Mouse (Mus musculus) midbrain, embryonic 14.5 days (tissue): ENCODE measurements at regions not wholly inside any gene's neighbourhood (a gene's known extent, or its start where the extent isn't known, plus 50 kb on each side); places are given as distances from the start of the nearest gene placed in this dataset.

ENCODE experiments used
- ATAC-seq: fragments of 200-750 bp; cut with Nextera tagmentation; 2 replicates; pipeline ENCODE4 v1.8.0; 2017; ENCODE audit warnings: moderate number of reproducible peaks, moderate library complexity; ENCODE audit not compliant: low FRiP score, low TSS enrichment
- DNase-seq: peaks from one replicate; pipeline ENCODE4 v3.0.0-alpha.2; 2015
- H3K27ac ChIP-seq: fragments of 300-500 bp; sonication (generic); replicated peaks from 2 replicates; pipeline ENCODE4 v1.5.1; 2014; ENCODE audit warnings: mild to moderate bottlenecking, low read depth, low read length, moderate library complexity
- H3K27me3 ChIP-seq: fragments of 300-500 bp; sonication (generic); 2 replicates; pipeline ENCODE4 v1.6.1; 2014; ENCODE audit warnings: low read length, control low read depth, mixed read lengths; ENCODE audit not compliant: control insufficient read depth, insufficient read depth
- H3K36me3 ChIP-seq: fragments of 300-500 bp; sonication (generic); 2 replicates; pipeline ENCODE4 v1.6.1; 2014; ENCODE audit warnings: low read length, control low read depth; ENCODE audit not compliant: control insufficient read depth, insufficient read depth
- H3K4me1 ChIP-seq: fragments of 300-500 bp; sonication (generic); 2 replicates; pipeline ENCODE4 v1.6.1; 2014; ENCODE audit warnings: mild to moderate bottlenecking, antibody characterized with exemption, low read length, control low read depth; ENCODE audit not compliant: control insufficient read depth, insufficient read depth
- H3K4me2 ChIP-seq: fragments of 300-500 bp; sonication (generic); 2 replicates; pipeline ENCODE4 v1.6.1; 2014; ENCODE audit warnings: mild to moderate bottlenecking, low read length, moderate library complexity
- H3K4me3 ChIP-seq: fragments of 300-500 bp; sonication (generic); replicated peaks from 2 replicates; pipeline ENCODE4 v1.5.1; 2014; ENCODE audit warnings: low read depth, low read length
- H3K9ac ChIP-seq: fragments of 300-500 bp; sonication (generic); replicated peaks from 2 replicates; pipeline ENCODE4 v1.6.1; 2014; ENCODE audit warnings: mild to moderate bottlenecking, low read length, moderate library complexity
- H3K9me3 ChIP-seq: fragments of 300-500 bp; sonication (generic); 2 replicates; pipeline ENCODE4 v1.6.1; 2016; ENCODE audit warnings: low read length, control low read depth, mixed read lengths; ENCODE audit not compliant: control insufficient read depth
- WGBS: fragments of 180-500 bp; shearing (Covaris S2); extraction: QIAGEN DNeasy Blood & Tissue Kit; methylation state at CpG from one replicate; pipeline ENCODE4 v1.1.7; 2014; 5-methylcytosine and 5-hydroxymethylcytosine counted together

GRCm38 (mm10) chr13:58495390-58496073, 92.4 kb upstream of the Hnrnpk start:
- H3K9me3 ChIP-seq = no peaks in the 10 kb centered on the region
- H3K36me3 ChIP-seq = no peaks in the 10 kb centered on the region
- no peaks in the 10 kb centered on the region; the same call in 1 of the 2 replicates for H3K4me1 ChIP-seq
- H3K27ac ChIP-seq = no peak overlapping the region
- 64% methylated on average over 12 of the region's 12 CpGs for WGBS
- no peak overlapping the region for H3K9ac ChIP-seq
- DNase-seq (no peak), ATAC-seq (no peak; the same call in 1 of the 2 replicates)
- no peak overlapping the region for H3K4me3 ChIP-seq
- H3K27me3 ChIP-seq = no peaks in the 10 kb centered on the region
- H3K4me2 ChIP-seq = no peak overlapping the region

- H3K4me1 ChIP-seq = no peaks in the 10 kb centered on the region; the same call in 1 of the 2 replicates
- ATAC-seq = no peak
- no peak overlapping the region for H3K27ac ChIP-seq
- H3K27me3 ChIP-seq = no peaks in the 10 kb centered on the region
- WGBS = 32% methylated on average over 5 of the region's 5 CpGs
- H3K36me3 ChIP-seq = no peaks in the 10 kb centered on the region
- H3K4me3 ChIP-seq = no peak overlapping the region
- H3K9ac ChIP-seq = no peak overlapping the region
- H3K4me2 ChIP-seq = no peak overlapping the region
- H3K9me3 ChIP-seq = no peaks in the 10 kb centered on the region
- no peak for DNase-seq
Measured at GRCm38 (mm10) chr13:58494726-58495125, 91.6 kb upstream of the Hnrnpk start.

- Histone ChIP-seq H3K4me3 (no peak overlapping the region), H3K27ac (no peak overlapping the region), H3K4me1 (no peaks in the 10 kb centered on the region; the same call in 1 of the 2 replicates), H3K27me3 (no peaks in the 10 kb centered on the region), H3K36me3 (no peaks in the 10 kb centered on the region), H3K4me2 (no peak overlapping the region), H3K9me3 (no peaks in the 10 kb centered on the region), H3K9ac (no peak overlapping the region)
- ATAC-seq (no peak), DNase-seq (no peak)
- 76% methylated on average over 8 of the region's 8 CpGs for WGBS
Measured at GRCm38 (mm10) chr13:58490829-58491228, 87.7 kb upstream of the Hnrnpk start.

GRCm38 (mm10) chr13:58485011-58485410, 81.9 kb upstream of the Hnrnpk start:
- Histone ChIP-seq H3K4me2 (no peak overlapping the region), H3K9ac (no peak overlapping the region), H3K27ac (no peak overlapping the region), H3K36me3 (no peaks in the 10 kb centered on the region), H3K4me3 (no peak overlapping the region), H3K9me3 (no peaks in the 10 kb centered on the region), H3K27me3 (no peaks in the 10 kb centered on the region), H3K4me1 (no peaks in the 10 kb centered on the region)
- ATAC-seq (no peak), DNase-seq (no peak)
- 83% methylated on average over 10 of the region's 10 CpGs for WGBS

GRCm38 (mm10) chr13:58482701-58483100, 79.6 kb upstream of the Hnrnpk start:
- no peak overlapping the region for H3K4me3 ChIP-seq
- no peak overlapping the region for H3K9ac ChIP-seq
- ATAC-seq (no peak), DNase-seq (no peak)
- H3K4me2 ChIP-seq = no peak overlapping the region
- H3K4me1 ChIP-seq = no peaks in the 10 kb centered on the region
- no peaks in the 10 kb centered on the region for H3K9me3 ChIP-seq
- no peak overlapping the region for H3K27ac ChIP-seq
- WGBS = 69% methylated on average over 9 of the region's 9 CpGs
- H3K27me3 ChIP-seq = no peaks in the 10 kb centered on the region
- H3K36me3 ChIP-seq = no peaks in the 10 kb centered on the region

GRCm38 (mm10) chr13:58480928-58481598, 77.9 kb upstream of the Hnrnpk start:
- H3K27ac ChIP-seq = no peak overlapping the region
- no peaks in the 10 kb centered on the region for H3K9me3 ChIP-seq
- no peak overlapping the region for H3K9ac ChIP-seq
- H3K4me2 ChIP-seq = no peak overlapping the region
- no peaks in the 10 kb centered on the region for H3K4me1 ChIP-seq
- H3K4me3 ChIP-seq = no peak overlapping the region
- no peak for DNase-seq
- H3K27me3 ChIP-seq = no peaks in the 10 kb centered on the region
- ATAC-seq = no peak
- 86% methylated on average over 10 of the region's 10 CpGs for WGBS
- H3K36me3 ChIP-seq = no peaks in the 10 kb centered on the region

GRCm38 (mm10) chr13:58480388-58480927, 77.3 kb upstream of the Hnrnpk start:
- Histone ChIP-seq H3K4me1 (no peaks in the 10 kb centered on the region), H3K36me3 (no peaks in the 10 kb centered on the region), H3K27me3 (no peaks in the 10 kb centered on the region), H3K4me3 (no peak overlapping the region), H3K4me2 (no peak overlapping the region), H3K27ac (no peak overlapping the region), H3K9ac (no peak overlapping the region), H3K9me3 (no peaks in the 10 kb centered on the region)
- ATAC-seq = no peak
- WGBS = 61% methylated on average over 8 of the region's 8 CpGs
- no peak for DNase-seq

- no peak overlapping the region for H3K9ac ChIP-seq
- no peak overlapping the region for H3K4me3 ChIP-seq
- 87% methylated on average over 5 of the region's 5 CpGs for WGBS
Measured at GRCm38 (mm10) chr13:58478438-58478837, 75.3 kb upstream of the Hnrnpk start.

GRCm38 (mm10) chr13:58477253-58477652, 74.1 kb upstream of the Hnrnpk start:
- H3K27ac ChIP-seq = no peak overlapping the region
- no peak for ATAC-seq
- 91% methylated on average over 6 of the region's 6 CpGs for WGBS

More at GRCm38 (mm10) chr13:58478438-58478837, 75.3 kb upstream of the Hnrnpk start:
- no peaks in the 10 kb centered on the region for H3K4me1 ChIP-seq
- no peaks in the 10 kb centered on the region for H3K9me3 ChIP-seq
- no peak for ATAC-seq
- H3K27ac ChIP-seq = no peak overlapping the region
- DNase-seq = no peak
- no peak overlapping the region for H3K4me2 ChIP-seq
- no peaks in the 10 kb centered on the region for H3K36me3 ChIP-seq
- no peaks in the 10 kb centered on the region for H3K27me3 ChIP-seq

More at GRCm38 (mm10) chr13:58477253-58477652, 74.1 kb upstream of the Hnrnpk start:
- Histone ChIP-seq H3K36me3 (no peaks in the 10 kb centered on the region), H3K4me1 (no peaks in the 10 kb centered on the region), H3K9me3 (no peaks in the 10 kb centered on the region), H3K9ac (no peak overlapping the region), H3K4me3 (no peak overlapping the region), H3K4me2 (no peak overlapping the region), H3K27me3 (no peaks in the 10 kb centered on the region)
- DNase-seq = no peak
